Mouse (Mus musculus) kidney, embryonic 16.5 days (tissue): ENCODE results near the gene Crip2. TPM values are rescaled to one million over a fixed set of nuclear protein-coding genes. Genes with fewer than 3 reads are reported as not detected.

Experiments used
- ATAC-seq: fragments of 200-750 bp; cut with Nextera tagmentation; 2 replicates; pipeline ENCODE4 v1.8.0; 2017; ENCODE audit warnings: moderate TSS enrichment; ENCODE audit not compliant: low FRiP score, low TSS enrichment
- H3K27ac ChIP-seq: fragments of 300-500 bp; sonication (generic); 2 replicates; pipeline ENCODE4 v1.5.1; 2014; ENCODE audit warnings: low read length
- H3K27me3 ChIP-seq: fragments of 300-500 bp; sonication (generic); 2 replicates; pipeline ENCODE4 v1.6.1; 2014; ENCODE audit warnings: low read length, control low read depth, mixed read lengths; ENCODE audit not compliant: insufficient read depth
- H3K36me3 ChIP-seq: fragments of 300-500 bp; sonication (generic); 2 replicates; pipeline ENCODE4 v1.6.1; 2014; ENCODE audit warnings: low read length, control low read depth, mixed read lengths; ENCODE audit not compliant: insufficient read depth
- H3K4me1 ChIP-seq: fragments of 300-500 bp; sonication (generic); 2 replicates; pipeline ENCODE4 v1.6.1; 2014; ENCODE audit warnings: low read length, control low read depth, mixed read lengths; ENCODE audit not compliant: insufficient read depth
- H3K4me2 ChIP-seq: fragments of 300-500 bp; sonication (generic); replicated peaks from 2 replicates; pipeline ENCODE4 v1.6.1; 2014; ENCODE audit warnings: low read depth, low read length
- H3K4me3 ChIP-seq: fragments of 300-500 bp; sonication (generic); 2 replicates; pipeline ENCODE4 v1.5.1; 2014; ENCODE audit warnings: mild to moderate bottlenecking, low read length
- H3K9ac ChIP-seq: fragments of 300-500 bp; sonication (generic); replicated peaks from 2 replicates; pipeline ENCODE4 v1.6.1; 2014; ENCODE audit warnings: low read length
- H3K9me3 ChIP-seq: fragments of 300-500 bp; sonication (generic); 2 replicates; pipeline ENCODE4 v1.6.1; 2016; ENCODE audit warnings: low read length, control low read depth
- WGBS: fragments of 180-500 bp; shearing (Covaris S2); extraction: QIAGEN DNeasy Blood & Tissue Kit; methylation state at CpG from one replicate; pipeline ENCODE4 v1.1.7; 2014; 5-methylcytosine and 5-hydroxymethylcytosine counted together
- polyA plus RNA-seq: library from polyadenylated mRNA; unstranded; fragments of >200 nt; fragmentation: Nextera tagmentation; extraction: Ambion mirVana; gene quantifications from 2 replicates; pipeline ENCODE4 v1.2.1, GENCODE M21; 2015

Crip2 gene
- polyA plus RNA-seq, result 244 and 263 TPM in 2 replicates

DNA sequence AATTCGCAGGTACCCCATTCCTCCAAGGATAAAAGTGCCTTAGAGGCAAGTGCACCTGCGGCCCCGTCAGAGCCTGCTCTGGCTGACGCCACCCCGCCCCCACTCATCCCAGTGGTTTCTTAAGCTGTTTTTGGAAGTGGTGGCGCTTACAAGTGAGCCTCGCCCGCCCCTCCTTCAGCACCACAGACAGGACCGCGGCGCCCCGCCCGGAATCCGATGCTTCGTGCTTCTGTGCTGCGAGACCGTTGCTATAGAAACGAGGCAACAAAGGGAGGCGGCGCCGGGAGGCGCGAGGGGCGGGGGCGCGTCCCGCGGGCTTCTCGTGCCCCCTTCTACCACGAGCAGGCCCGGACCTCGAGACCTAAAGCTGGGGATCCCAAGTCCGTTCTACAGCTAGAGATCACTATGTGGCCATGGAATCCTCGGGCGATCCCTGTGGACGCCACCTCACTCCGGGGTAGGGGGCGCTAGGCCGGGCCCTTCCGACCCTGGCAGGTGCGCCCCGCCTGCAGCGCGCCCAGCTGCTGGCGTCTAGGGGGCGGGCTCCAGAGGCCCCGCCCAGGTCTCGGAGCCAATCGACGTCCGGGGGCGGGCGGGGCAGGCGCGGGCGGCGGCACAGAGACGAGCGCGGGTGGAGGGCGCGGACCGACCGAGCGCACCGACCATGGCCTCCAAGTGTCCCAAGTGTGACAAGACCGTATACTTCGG lies at the start of gene Crip2:
TSS of gene Crip2 (plus strand) at position 329 of the 708 bp plus-strand sequence.
- ATAC-seq, result peak; percentile 72
- no peaks in the 10 kb centered on the region for H3K27me3 ChIP-seq
- H3K36me3 ChIP-seq, result peaks cover 49% of the 10 kb centered on the region
- under 1% methylated on average over 68 of the region's 68 CpGs for WGBS
- H3K4me2 ChIP-seq, result peak within 1 kb of the TSS; percentile 78
- H3K9ac ChIP-seq, result peak within 1 kb of the TSS; percentile 78
- H3K9me3 ChIP-seq, result no peaks in the 10 kb centered on the region
- peak within 1 kb of the TSS; percentile 71 for H3K4me3 ChIP-seq
- peak within 1 kb of the TSS; percentile 82 for H3K27ac ChIP-seq
- peaks cover 55% of the 10 kb centered on the region for H3K4me1 ChIP-seq

DNA sequence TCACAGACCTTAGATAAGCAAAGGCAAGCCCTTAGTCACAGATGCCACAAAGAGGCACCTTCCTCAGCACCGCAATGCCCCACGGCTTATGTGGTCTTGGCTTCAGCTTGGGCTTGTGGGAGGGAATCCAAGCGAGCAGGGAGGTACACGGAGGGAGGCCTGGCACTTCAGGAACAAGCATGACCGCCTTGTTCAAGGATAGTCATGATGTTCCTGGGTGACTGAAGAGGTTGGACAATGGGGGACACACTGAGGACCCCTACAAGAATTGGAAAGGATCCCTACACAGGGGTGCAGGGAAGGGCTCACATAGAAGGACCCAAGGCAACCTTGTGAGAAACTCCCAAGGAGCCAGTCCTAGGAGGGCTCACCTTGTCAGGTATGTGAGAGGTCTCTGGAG lies 43.0 kb upstream of the Crip2 start:
- ATAC-seq, result peak; percentile 2; the same call in 1 of the 2 replicates
- peaks cover 33% of the 10 kb centered on the region for H3K4me1 ChIP-seq
- no peak overlapping the region; the same call in 1 of the 2 replicates for H3K4me3 ChIP-seq
- H3K9ac ChIP-seq, result peak overlapping the region; percentile 100
- no peaks in the 10 kb centered on the region for H3K36me3 ChIP-seq
- no peaks in the 10 kb centered on the region for H3K9me3 ChIP-seq
- WGBS, result 89% methylated on average over 5 of the region's 5 CpGs
- peak overlapping the region; percentile 83 for H3K4me2 ChIP-seq
- H3K27me3 ChIP-seq, result no peaks in the 10 kb centered on the region
- H3K27ac ChIP-seq, result no peak overlapping the region

DNA sequence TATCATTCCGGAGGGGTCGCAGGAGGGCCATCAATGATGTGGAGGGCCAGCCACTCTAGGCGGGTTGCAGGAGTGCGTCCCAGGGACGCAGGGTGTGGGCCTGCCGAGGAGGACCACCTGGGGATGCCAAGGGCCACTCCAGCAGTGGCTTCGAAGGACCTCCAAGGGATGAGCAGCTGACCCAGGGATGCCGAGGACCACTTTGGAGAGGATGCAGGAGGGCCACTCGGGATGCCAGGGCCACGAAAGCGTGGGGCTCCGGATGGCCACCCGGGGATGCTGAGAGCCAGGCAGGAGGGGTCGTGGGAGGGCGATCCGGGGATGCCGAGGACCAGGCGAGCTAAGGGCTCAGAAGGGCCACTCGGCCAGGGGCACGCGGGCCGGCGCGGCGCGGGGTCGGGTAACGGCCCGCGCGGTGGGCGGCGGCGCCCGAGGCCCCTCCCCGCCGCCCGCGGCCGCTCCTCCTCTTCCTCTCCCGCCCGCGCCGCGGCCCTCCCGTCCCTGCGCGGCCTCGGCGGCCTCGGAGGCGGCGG lies 42.2 kb upstream of the Crip2 start, which contains the start of gene Mta1:
TSS of gene Mta1 (plus strand) at position 530 of the 533 bp plus-strand sequence.
- H3K27me3 ChIP-seq, result no peaks in the 10 kb centered on the region
- peak within 1 kb of the TSS; percentile 100 for H3K9ac ChIP-seq
- H3K4me1 ChIP-seq, result peaks cover 33% of the 10 kb centered on the region
- peak within 1 kb of the TSS; percentile 96 for H3K4me2 ChIP-seq
- peak within 1 kb of the TSS; percentile 83 for H3K27ac ChIP-seq
- no peaks in the 10 kb centered on the region for H3K36me3 ChIP-seq
- peak; percentile 71 for ATAC-seq
- H3K9me3 ChIP-seq, result no peaks in the 10 kb centered on the region
- WGBS, result 4% methylated on average over 15 of the region's 53 CpGs
- peak within 1 kb of the TSS; percentile 96 for H3K4me3 ChIP-seq

DNA sequence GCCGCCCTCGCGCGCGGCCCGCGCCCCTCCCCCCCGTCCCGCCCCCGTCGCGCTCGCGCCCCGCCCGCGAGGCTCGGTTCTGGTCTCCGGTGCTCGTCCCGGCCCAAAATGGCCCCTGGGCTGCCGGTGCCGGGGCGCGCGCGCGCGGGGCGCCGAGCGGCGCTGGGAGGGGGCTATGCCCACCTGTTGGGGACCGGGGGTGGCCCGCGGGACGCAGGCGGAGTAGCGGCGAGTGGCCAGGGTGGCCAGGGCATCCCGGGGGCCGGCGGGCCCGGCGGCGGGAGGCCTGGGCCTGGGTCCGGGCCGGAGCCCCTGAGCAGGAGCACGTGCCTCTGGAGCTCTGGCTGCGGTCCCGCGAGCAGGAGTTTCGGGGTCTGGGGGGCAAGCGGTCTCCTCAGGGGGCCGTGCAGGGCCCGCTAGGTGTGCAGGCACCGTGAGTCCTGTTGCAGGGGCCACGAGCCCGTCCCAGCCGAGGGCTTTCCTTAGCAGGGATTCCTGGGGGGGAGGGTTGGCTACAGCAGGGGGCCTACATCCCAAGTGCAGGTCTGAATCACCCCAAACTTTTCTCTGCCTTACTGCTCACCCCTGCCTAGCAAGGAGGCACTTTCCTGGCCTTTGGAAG lies 41.4 kb upstream of the Crip2 start:
- peak; percentile 31 for ATAC-seq
- H3K27me3 ChIP-seq, result no peaks in the 10 kb centered on the region
- peak overlapping the region; percentile 96 for H3K4me3 ChIP-seq
- WGBS, result under 1% methylated on average over 24 of the region's 60 CpGs
- peak overlapping the region; percentile 100 for H3K9ac ChIP-seq
- H3K36me3 ChIP-seq, result no peaks in the 10 kb centered on the region
- peak overlapping the region; percentile 83 for H3K27ac ChIP-seq
- peak overlapping the region; percentile 96 for H3K4me2 ChIP-seq
- H3K9me3 ChIP-seq, result no peaks in the 10 kb centered on the region
- H3K4me1 ChIP-seq, result peaks cover 33% of the 10 kb centered on the region

DNA sequence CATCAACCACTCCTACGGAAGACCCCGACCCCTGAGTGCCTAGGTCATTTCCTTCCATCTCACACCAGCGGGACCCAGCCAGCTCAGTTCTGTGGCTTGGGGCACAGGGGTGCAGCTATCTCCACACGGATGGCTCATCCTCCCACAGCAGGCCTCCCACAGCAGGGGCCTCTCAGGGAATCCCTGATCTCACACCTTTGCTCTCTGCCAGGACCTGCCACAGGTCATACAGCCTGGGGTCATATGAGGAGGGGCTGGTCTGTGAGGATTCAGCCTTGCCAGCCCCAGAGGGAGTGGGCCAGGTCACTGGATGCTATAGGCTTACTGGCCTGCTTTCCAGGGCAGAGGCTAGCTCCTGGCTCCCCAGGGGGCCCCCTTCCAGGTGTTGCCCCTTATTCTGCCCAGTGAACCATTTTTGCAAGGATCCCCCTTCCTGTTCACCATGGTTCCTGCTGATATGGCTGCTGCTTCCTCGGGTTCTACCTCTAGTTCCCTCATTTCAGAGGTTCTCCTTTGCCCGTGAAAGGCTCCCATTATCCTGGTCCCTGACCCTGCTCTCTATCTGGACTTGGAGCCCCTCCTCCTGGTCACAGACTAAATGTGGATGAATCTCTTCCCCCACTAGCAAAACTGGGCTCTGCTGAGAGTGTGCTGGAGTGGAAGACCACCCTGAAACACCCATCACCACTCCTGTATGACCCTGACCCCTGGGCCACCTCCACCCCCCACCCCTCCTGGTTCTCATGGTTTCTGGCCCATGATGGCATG lies 40.4 kb upstream of the Crip2 start:
- Histone ChIP-seq H3K4me3 (peak overlapping the region; percentile 96), H3K27ac (peak overlapping the region; percentile 83), H3K9me3 (no peaks in the 10 kb centered on the region), H3K4me1 (peaks cover 33% of the 10 kb centered on the region), H3K36me3 (peaks cover 4% of the 10 kb centered on the region; the same call in 1 of the 2 replicates), H3K27me3 (no peaks in the 10 kb centered on the region), H3K9ac (peak overlapping the region; percentile 100), H3K4me2 (peak overlapping the region; percentile 96)
- ATAC-seq, result no peak; the same call in 1 of the 2 replicates
- WGBS, result 18% methylated on average over 6 of the region's 6 CpGs

DNA sequence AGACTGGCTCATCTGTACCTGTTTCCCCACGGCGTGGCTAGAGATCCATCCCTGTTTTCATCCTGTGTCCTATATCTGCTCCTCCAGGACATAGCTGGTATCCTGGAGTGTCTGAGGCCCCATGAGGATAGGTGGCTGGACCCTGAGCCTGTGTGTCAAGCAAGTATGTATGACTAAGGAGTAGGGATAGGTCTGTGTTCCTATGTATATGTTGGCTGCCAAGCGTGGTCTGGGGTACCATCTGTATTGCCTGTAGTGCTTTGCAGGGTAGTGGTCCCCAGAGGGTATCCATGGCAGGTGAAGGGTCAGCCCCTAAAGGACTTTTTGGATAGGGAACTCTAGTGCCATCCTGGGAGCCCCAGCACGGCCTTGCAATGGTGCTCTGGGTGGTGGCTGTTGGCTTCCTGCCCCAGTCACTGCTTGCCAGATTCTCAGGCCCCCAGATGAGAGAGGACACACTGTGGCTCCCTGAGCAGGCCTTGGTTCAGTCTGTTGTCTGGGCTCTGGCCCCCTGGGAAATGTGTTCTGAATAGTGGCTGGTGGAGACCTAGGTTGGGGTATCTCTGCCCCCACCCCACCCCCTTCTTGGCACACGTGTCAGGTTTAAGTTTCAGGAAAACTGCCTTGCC lies 39.5 kb upstream of the Crip2 start:
- 73% methylated on average over 5 of the region's 5 CpGs for WGBS
- H3K4me3 ChIP-seq, result no peak overlapping the region
- H3K27ac ChIP-seq, result no peak overlapping the region
- 0 out of 2 replicates have a peak, but pooled peaks cover 3% of the 10 kb centered on the region for H3K9me3 ChIP-seq
- no peak for ATAC-seq
- H3K9ac ChIP-seq, result 0 out of 2 replicates have a peak overlapping the region, but pooled peaks have one; percentile 100
- peaks cover 33% of the 10 kb centered on the region for H3K4me1 ChIP-seq
- H3K36me3 ChIP-seq, result peaks cover 5% of the 10 kb centered on the region; the same call in 1 of the 2 replicates
- H3K4me2 ChIP-seq, result no peak overlapping the region
- no peaks in the 10 kb centered on the region for H3K27me3 ChIP-seq

DNA sequence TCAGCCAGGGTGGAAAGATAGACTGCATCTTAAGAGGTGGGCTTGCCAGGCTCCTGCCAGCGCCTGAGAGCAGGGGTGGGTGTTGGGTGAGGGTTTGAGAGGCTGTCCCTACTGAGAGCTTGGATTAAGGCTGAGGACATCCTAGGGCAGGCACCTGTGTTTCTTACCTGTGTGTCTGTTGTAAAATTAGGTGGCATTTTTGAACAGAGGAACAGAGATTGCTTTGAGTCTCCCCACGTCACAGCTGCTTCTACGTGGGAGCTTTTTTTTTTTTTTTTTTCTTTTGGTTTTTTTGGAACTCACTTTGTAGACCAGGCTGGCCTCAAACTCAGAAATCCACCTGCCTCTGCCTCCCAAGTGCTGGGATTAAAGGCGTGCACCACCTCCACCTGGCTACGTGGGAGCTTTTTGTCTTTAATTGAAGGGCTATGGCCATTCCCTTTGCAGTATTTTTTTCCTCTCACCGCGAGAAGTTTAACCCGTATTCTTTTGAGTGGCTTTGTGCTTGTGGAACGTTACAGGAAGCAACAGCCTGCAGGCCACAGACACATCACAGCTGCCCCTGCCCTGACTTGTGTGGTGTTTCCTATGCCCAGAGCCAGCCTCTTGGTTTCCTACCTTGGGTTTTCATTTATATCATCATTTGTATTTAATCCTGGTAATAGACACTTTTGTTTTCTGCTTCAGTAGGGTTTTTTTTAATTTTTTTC lies 38.6 kb upstream of the Crip2 start:
- H3K9me3 ChIP-seq, result 0 out of 2 replicates have a peak, but pooled peaks cover 6% of the 10 kb centered on the region

DNA sequence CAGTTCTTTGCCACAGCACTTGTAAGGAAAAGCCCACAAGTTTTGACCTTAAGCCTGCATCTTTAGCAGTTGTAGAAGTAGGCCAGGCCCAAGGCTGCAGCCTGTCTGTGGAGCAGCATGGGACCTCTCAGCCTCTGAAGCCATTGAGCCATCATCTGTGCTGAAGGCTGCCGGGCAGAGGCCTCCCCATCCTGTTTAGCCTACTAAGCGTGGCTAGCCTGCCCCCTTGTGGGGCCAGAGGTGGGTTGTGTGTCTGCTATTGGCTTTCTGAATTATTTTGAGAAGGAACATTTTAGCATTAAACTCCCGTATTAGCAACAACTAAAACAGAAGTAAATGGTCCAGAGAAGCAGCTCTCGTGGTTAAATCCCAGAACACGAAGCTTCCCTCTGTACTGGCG lies 37.6 kb upstream of the Crip2 start:
- WGBS, result 53% methylated on average over 6 of the region's 6 CpGs
- H3K4me1 ChIP-seq, result peaks cover 35% of the 10 kb centered on the region
- no peak for ATAC-seq

More for the DNA sequence above, 38.6 kb upstream of the Crip2 start:
- WGBS, result 80% methylated on average over 9 of the region's 9 CpGs
- Histone ChIP-seq H3K27ac (no peak overlapping the region), H3K4me3 (no peak overlapping the region), H3K27me3 (no peaks in the 10 kb centered on the region), H3K4me1 (peaks cover 33% of the 10 kb centered on the region), H3K9ac (no peak overlapping the region), H3K4me2 (no peak overlapping the region), H3K36me3 (peaks cover 10% of the 10 kb centered on the region; the same call in 1 of the 2 replicates)
- ATAC-seq, result no peak

More for the DNA sequence above, 37.6 kb upstream of the Crip2 start:
- no peak overlapping the region for H3K4me2 ChIP-seq
- H3K4me3 ChIP-seq, result no peak overlapping the region
- H3K9me3 ChIP-seq, result 0 out of 2 replicates have a peak, but pooled peaks cover 6% of the 10 kb centered on the region
- peaks cover 10% of the 10 kb centered on the region; the same call in 1 of the 2 replicates for H3K36me3 ChIP-seq
- H3K27me3 ChIP-seq, result no peaks in the 10 kb centered on the region
- no peak overlapping the region for H3K27ac ChIP-seq
- H3K9ac ChIP-seq, result no peak overlapping the region
